Mouse (Mus musculus) megakaryocyte, embryonic 14.5 days (primary cell): Measurements from ENCODE around the gene Gdf1. TPM values are rescaled to one million over a fixed set of nuclear protein-coding genes. Genes with fewer than 3 reads are reported as not detected.

Source experiments
- H3K27me3 ChIP-seq: replicated peaks from 2 replicates; pipeline ENCODE3; 2012; ENCODE audit warnings: inconsistent platforms
- H3K36me3 ChIP-seq: replicated peaks from 2 replicates; pipeline ENCODE3; 2012; ENCODE audit warnings: low read length, inconsistent platforms, mixed read lengths
- H3K4me1 ChIP-seq: 2 replicates; pipeline ENCODE4 v1.6.1; 2012; ENCODE audit warnings: inconsistent platforms
- H3K4me3 ChIP-seq: replicated peaks from 2 replicates; pipeline ENCODE3; 2012; ENCODE audit warnings: moderate library complexity, mild to moderate bottlenecking, inconsistent platforms
- H3K9me3 ChIP-seq: 2 replicates; pipeline ENCODE4 v1.6.1; 2012; ENCODE audit warnings: inconsistent platforms
- FLI1 ChIP-seq: IDR thresholded peaks from 2 replicates; pipeline ENCODE4 v1.6.1; 2012; ENCODE audit warnings: low read length, inconsistent platforms, mixed read lengths
- GATA1 ChIP-seq: IDR thresholded peaks from 3 replicates; pipeline ENCODE4 v1.6.1; 2012; ENCODE audit warnings: mixed read lengths, low read length, inconsistent platforms, borderline replicate concordance
- polyA plus RNA-seq: library from polyadenylated mRNA; stranded (reverse); fragments of >175 nt; gene quantifications from 2 replicates; pipeline ENCODE4 v1.2.3, GENCODE M21; 2012; ENCODE audit warnings: low replicate concordance; ENCODE audit not compliant: insufficient read depth

The Gdf1 gene
- polyA plus RNA-seq, 1 experiment = 0.26 TPM

GRCm38 (mm10) chr8:70377049-70377448 lies 47.4 kb downstream of the Gdf1 start:
- peak overlapping the region; percentile 93 for H3K4me3 ChIP-seq
- H3K9me3 ChIP-seq = no peaks in the 10 kb centered on the region
- H3K4me1 ChIP-seq = peaks cover 62% of the 10 kb centered on the region
- H3K36me3 ChIP-seq = peaks cover 15% of the 10 kb centered on the region
- TF ChIP-seq GATA1 = no peak
- no peak for TF ChIP-seq FLI1
- peaks cover 86% of the 10 kb centered on the region for H3K27me3 ChIP-seq

- TF ChIP-seq FLI1 (no peak), GATA1 (no peak)
- H3K4me1 ChIP-seq = peaks cover 56% of the 10 kb centered on the region
- H3K27me3 ChIP-seq = peaks cover 56% of the 10 kb centered on the region
- no peak overlapping the region for H3K4me3 ChIP-seq
- no peaks in the 10 kb centered on the region for H3K9me3 ChIP-seq
- H3K36me3 ChIP-seq = peaks cover 33% of the 10 kb centered on the region
Measured at GRCm38 (mm10) chr8:70380069-70380468, 50.5 kb downstream of the Gdf1 start.

Other genes with a start within 250 kb of the Gdf1 start
- not detected in 2 replicates for gene Hapln4, start 246.4 kb upstream of the Gdf1 start, polyA plus RNA-seq
- gene Ncan, start 208.9 kb upstream of the Gdf1 start, polyA plus RNA-seq = not detected in 2 replicates
- 14.3 TPM in 1 of 2 replicates, not detected in the other for gene Nr2c2ap, start 198.5 kb upstream of the Gdf1 start, polyA plus RNA-seq
- 8.9 and 18.5 TPM in 2 replicates for gene Rfxank, start 190.7 kb upstream of the Gdf1 start, polyA plus RNA-seq
- 20.7 and 53.5 TPM in 2 replicates for gene Borcs8, start 190.3 kb upstream of the Gdf1 start, polyA plus RNA-seq
- gene Mef2b, start 190.1 kb upstream of the Gdf1 start, polyA plus RNA-seq = 1.3 and 1.9 TPM in 2 replicates
- gene Tmem161a, start 157.5 kb upstream of the Gdf1 start, polyA plus RNA-seq = 63.2 and 162 TPM in 2 replicates
- 5.0 and 5.5 TPM in 2 replicates for gene Slc25a42, start 117.5 kb upstream of the Gdf1 start, polyA plus RNA-seq
- gene Sugp2, start 95.6 kb upstream of the Gdf1 start, polyA plus RNA-seq = 29.7 and 31.6 TPM in 2 replicates
- gene Armc6, start 95.4 kb upstream of the Gdf1 start, polyA plus RNA-seq = 22.2 and 27.8 TPM in 2 replicates
- 192 and 246 TPM in 2 replicates for gene Homer3, start 47.0 kb upstream of the Gdf1 start, polyA plus RNA-seq
- gene Ddx49, start 27.3 kb upstream of the Gdf1 start, polyA plus RNA-seq = 29.5 and 36.4 TPM in 2 replicates
- 335 and 566 TPM in 2 replicates for gene Cope, start 27.3 kb upstream of the Gdf1 start, polyA plus RNA-seq
- gene Cers1, start 14.0 kb upstream of the Gdf1 start, polyA plus RNA-seq = 0.55 and 1.8 TPM in 2 replicates
- 75.0 and 100 TPM in 2 replicates for gene Upf1, start 23.5 kb downstream of the Gdf1 start, polyA plus RNA-seq
- 0.27 TPM in 1 of 2 replicates, not detected in the other for gene Comp, start 43.7 kb downstream of the Gdf1 start, polyA plus RNA-seq
- 17.9 and 34.0 TPM in 2 replicates for gene Crtc1, start 109.8 kb downstream of the Gdf1 start, polyA plus RNA-seq
- 10.3 and 19.1 TPM in 2 replicates for gene Klhl26, start 147.2 kb downstream of the Gdf1 start, polyA plus RNA-seq
- not detected in 2 replicates for gene Tmem59l, start 157.5 kb downstream of the Gdf1 start, polyA plus RNA-seq
- gene Crlf1, start 163.3 kb downstream of the Gdf1 start, polyA plus RNA-seq = not detected in 2 replicates
- gene Rex1bd, start 176.9 kb downstream of the Gdf1 start, polyA plus RNA-seq = 135 and 319 TPM in 2 replicates
- 499 and 989 TPM in 2 replicates for gene Uba52, start 181.0 kb downstream of the Gdf1 start, polyA plus RNA-seq
- 3,667 and 5,102 TPM in 2 replicates for gene Fkbp8, start 197.9 kb downstream of the Gdf1 start, polyA plus RNA-seq
- gene Kxd1, start 198.1 kb downstream of the Gdf1 start, polyA plus RNA-seq = 33.5 and 40.2 TPM in 2 replicates
- 58.8 and 65.3 TPM in 2 replicates for gene Ell, start 209.6 kb downstream of the Gdf1 start, polyA plus RNA-seq